Mouse (Mus musculus): ENCODE data around the gene 4930539E08Rik.

GRCm38 (mm10) chr17:28899427-28899826 lies 15.7 kb downstream of the 4930539E08Rik start:
- no peak for TF ChIP-seq POLR2A (IDR thresholded peaks at IDR 0.05; ENCODE audit: insufficient read depth, low read depth, low read length)
- no peak for TF ChIP-seq CTCF (IDR thresholded peaks at IDR 0.05; ENCODE audit: insufficient read depth, low read depth, low read length)
